Mouse (Mus musculus): ENCODE data around the gene Skap1. TPM values are rescaled to one million over a fixed set of nuclear protein-coding genes. Genes with fewer than 3 reads are reported as not detected.
A peak's percentile ranks its signal among the peaks of the same experiment; 100 is the strongest.
"Not testable (repeated sequence)": the region's sequence is repeated elsewhere in the genome, so short reads cannot be mapped to it uniquely, and the experiment has no call there.

Gene Skap1
- polyA plus RNA-seq, 1 experiment from 2014 or later = 2.5 TPM

DNA sequence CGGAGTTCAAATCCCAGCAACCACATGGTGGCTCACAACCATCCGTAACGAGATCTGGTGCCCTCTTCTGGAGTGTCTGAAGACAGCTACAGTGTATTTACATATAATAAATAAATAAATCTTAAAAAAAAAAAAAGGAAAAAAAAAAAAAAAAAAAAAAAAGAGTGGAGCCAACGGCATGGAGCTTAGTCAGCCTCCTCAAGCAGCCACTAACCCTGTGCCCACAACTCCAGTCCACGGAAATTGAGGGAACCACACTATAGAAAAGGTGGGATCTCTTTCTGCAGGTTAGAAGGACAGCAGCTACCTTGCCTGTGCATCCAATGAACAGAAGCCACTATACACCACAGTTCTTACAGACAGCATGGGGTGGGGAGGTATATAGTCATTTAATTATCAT is 250.8 kb downstream of the Skap1 start:
- WGBS = 86% methylated on average over 5 of the region's 5 CpGs
- not testable (repeated sequence) for H3K9ac ChIP-seq; H3K4me3 ChIP-seq; H3K9me3 ChIP-seq (replicated peaks); H3K36me3 ChIP-seq (ENCODE audit: poor library complexity, severe bottlenecking); H3K4me2 ChIP-seq; H3K27ac ChIP-seq; H3K27me3 ChIP-seq; ATAC-seq
- H3K4me1 ChIP-seq = peaks cover 18% of the 10 kb centered on the region

DNA sequence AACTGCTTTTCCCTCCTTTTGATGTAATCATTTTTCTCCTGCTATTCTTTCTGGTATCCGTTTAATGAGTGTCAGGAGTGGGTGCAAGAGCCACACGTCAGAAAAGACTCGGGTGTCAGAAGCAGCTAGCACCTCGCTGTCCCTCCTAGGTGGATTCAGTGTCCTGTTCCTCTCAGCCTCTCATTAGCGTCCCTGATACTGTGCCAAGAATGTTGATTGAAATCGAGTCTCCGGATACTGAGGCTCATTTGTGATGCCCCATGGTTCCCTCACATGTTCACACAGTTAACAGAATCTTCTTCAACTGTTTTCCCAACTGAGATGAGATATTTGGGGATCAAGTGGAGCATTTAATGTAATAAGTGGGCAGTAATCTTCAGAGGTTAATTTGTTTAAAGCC is 254.2 kb downstream of the Skap1 start:
- no peak overlapping the region for H3K4me2 ChIP-seq

DNA sequence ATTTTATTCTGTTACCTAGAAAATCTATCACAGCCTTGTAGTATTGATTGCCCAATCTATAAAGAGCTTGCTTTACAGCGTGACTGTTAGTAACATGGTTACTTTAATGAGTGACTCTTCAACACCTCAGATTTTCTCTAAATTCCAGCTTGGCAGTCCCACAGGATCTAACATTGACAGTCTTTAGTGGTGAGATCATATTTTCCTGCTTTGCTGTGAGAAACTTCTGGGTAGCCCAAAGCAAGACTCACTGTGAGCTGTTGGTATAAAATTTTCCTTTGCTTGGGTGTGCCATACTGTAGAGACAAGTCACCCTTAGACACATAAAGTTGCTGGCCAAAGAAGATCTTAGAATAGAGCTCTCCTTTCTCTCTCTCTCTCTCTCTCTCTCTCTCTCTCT is 261.4 kb downstream of the Skap1 start:
- Histone ChIP-seq H3K4me3 (no peak overlapping the region), H3K9me3 (replicated peaks) (no peaks in the 10 kb centered on the region), H3K27me3 (no peaks in the 10 kb centered on the region), H3K36me3 (ENCODE audit: poor library complexity, severe bottlenecking) (no peaks in the 10 kb centered on the region), H3K27ac (no peak overlapping the region), H3K4me1 (peaks cover 43% of the 10 kb centered on the region), H3K4me2 (no peak overlapping the region), H3K9ac (no peak overlapping the region)
- no peak for ATAC-seq
- WGBS = 83% methylated on average over 1 of the region's 1 CpGs

More for the DNA sequence above, 254.2 kb downstream of the Skap1 start:
- ATAC-seq = no peak
- Histone ChIP-seq H3K9me3 (replicated peaks) (no peaks in the 10 kb centered on the region), H3K27ac (no peak overlapping the region), H3K9ac (no peak overlapping the region), H3K36me3 (ENCODE audit: poor library complexity, severe bottlenecking) (no peaks in the 10 kb centered on the region), H3K4me1 (peaks cover 18% of the 10 kb centered on the region), H3K4me3 (no peak overlapping the region), H3K27me3 (no peaks in the 10 kb centered on the region)
- 36% methylated on average over 7 of the region's 7 CpGs for WGBS

DNA sequence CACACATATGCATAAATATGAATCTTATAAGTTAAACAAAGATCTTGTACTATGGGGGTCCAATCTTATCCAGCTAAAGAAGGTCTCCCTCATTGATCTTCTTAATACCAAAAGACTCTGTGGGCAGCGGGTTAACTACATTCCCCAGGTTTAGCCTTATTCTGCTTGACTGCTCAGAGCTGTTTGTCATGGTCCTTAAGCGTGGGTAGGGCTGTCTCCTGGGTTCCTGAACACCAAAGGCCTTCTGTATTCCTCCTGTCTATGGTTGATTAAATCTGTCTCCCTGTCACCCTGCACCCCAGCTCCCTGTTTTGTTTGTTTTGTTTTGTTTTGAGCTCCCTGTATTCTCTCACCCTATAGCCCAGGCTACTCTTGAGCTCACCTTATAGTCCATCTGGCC is 264.2 kb downstream of the Skap1 start:
- no peak overlapping the region for H3K4me3 ChIP-seq
- H3K9ac ChIP-seq = no peak overlapping the region
- H3K4me2 ChIP-seq = no peak overlapping the region
- no peaks in the 10 kb centered on the region for H3K36me3 ChIP-seq (ENCODE audit: poor library complexity, severe bottlenecking)
- H3K27ac ChIP-seq = no peak overlapping the region
- WGBS = 63% methylated on average over 2 of the region's 2 CpGs
- H3K9me3 ChIP-seq (replicated peaks) = no peaks in the 10 kb centered on the region
- peaks cover 51% of the 10 kb centered on the region for H3K4me1 ChIP-seq
- 0 out of 2 replicates have a peak, but pooled peaks cover 3% of the 10 kb centered on the region for H3K27me3 ChIP-seq
- ATAC-seq = no peak

DNA sequence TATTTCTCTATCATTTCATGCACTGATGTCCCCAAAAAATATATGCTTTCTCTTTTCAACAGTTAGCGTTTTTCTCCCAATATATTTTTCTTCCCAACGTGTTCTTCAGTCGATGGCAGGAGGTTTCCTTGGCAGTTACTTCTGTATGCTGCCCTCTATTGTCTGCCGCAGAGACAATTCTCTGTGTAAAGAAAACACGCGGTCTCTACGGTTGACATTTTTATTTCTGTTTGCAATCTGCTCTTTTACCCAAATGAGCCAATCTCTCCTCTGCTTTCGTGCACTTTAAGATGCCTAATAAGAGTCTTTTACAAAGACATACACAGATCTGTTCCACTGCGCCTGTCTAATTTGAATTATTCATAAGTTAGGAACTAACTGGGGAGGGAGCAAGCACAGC is 265.1 kb downstream of the Skap1 start:
- H3K36me3 ChIP-seq (ENCODE audit: poor library complexity, severe bottlenecking) = no peaks in the 10 kb centered on the region
- no peak overlapping the region for H3K9ac ChIP-seq
- H3K4me3 ChIP-seq = no peak overlapping the region
- no peak overlapping the region for H3K27ac ChIP-seq
- H3K4me1 ChIP-seq = peaks cover 49% of the 10 kb centered on the region
- no peaks in the 10 kb centered on the region for H3K9me3 ChIP-seq (replicated peaks)
- 0 out of 2 replicates have a peak, but pooled peaks have one; percentile 38 for ATAC-seq
- H3K4me2 ChIP-seq = 0 out of 2 replicates have a peak overlapping the region, but pooled peaks have one; percentile 17
- 29% methylated on average over 9 of the region's 9 CpGs for WGBS
- 0 out of 2 replicates have a peak, but pooled peaks cover 5% of the 10 kb centered on the region for H3K27me3 ChIP-seq

DNA sequence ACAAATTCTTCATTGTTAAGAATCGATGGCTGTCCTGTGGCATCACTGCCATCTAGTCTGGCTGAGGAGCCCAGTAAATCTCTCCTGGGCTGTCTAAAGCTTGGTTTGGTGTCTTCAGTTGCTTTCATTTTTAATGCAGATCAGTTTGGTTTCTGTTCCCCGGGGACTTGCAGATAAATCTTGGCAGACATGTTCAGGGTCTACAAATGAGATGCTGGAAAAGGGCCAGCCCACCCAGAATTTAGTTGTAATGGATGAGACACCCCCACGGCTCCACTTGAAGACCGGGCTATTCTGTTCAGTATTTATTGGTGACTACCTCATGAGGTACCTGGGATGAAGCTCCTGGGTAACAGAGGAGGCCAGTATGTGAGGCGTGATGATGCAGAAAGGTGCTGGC is 265.9 kb downstream of the Skap1 start:
- H3K4me1 ChIP-seq = peaks cover 49% of the 10 kb centered on the region
- no peak overlapping the region for H3K4me3 ChIP-seq
- no peak overlapping the region for H3K9ac ChIP-seq
- no peaks in the 10 kb centered on the region for H3K9me3 ChIP-seq (replicated peaks)
- WGBS = 53% methylated on average over 5 of the region's 5 CpGs
- no peak for ATAC-seq
- no peak overlapping the region for H3K27ac ChIP-seq
- no peak overlapping the region for H3K4me2 ChIP-seq
- no peaks in the 10 kb centered on the region for H3K36me3 ChIP-seq (ENCODE audit: poor library complexity, severe bottlenecking)
- H3K27me3 ChIP-seq = peaks cover 8% of the 10 kb centered on the region; the same call in 1 of the 2 replicates

DNA sequence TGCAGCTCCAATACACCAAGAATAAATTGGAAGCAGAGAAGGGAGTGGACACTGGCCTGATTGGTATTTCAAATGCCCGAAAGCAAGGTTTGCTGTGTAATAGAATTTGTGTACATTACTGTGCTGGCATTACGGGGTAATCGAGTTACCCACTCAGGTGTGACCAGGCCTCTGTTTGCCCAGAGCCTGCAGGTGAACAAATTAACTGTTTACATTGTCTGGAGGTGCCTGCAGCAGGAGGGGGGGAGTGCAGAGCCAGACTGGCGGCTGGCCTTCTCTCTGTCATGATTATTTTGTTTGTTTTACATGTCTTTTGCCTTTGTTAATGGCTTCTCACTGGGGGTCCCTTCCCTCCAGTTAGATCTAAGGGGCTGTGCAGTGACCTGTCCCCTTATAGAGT is 268.3 kb downstream of the Skap1 start:
- Histone ChIP-seq H3K9me3 (replicated peaks) (no peaks in the 10 kb centered on the region), H3K27ac (no peak overlapping the region), H3K4me2 (no peak overlapping the region), H3K4me3 (no peak overlapping the region), H3K27me3 (peaks cover 23% of the 10 kb centered on the region), H3K36me3 (ENCODE audit: poor library complexity, severe bottlenecking) (no peaks in the 10 kb centered on the region), H3K9ac (no peak overlapping the region), H3K4me1 (peaks cover 46% of the 10 kb centered on the region)
- WGBS = 30% methylated on average over 4 of the region's 4 CpGs
- no peak for ATAC-seq

DNA sequence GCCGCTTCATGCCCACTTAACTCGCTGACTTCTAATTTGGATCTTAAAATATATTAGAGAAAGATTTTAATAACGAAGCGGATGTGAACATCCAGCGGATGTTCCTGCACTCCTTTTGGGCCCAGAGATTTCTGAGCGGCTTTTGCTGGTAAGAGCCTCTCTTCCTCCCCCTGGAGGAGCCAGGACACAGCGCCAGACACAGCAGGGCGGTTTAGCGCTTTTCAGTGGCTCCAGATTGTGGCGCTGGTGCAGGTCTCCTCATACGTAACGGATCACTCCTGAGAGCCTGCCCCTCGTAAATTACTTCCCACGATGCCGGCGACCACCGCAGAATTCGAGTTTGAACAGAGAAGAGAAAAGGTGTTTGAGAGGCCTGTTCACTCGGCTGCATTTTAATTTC is 271.5 kb downstream of the Skap1 start:
- WGBS = under 1% methylated on average over 19 of the region's 19 CpGs
- H3K4me1 ChIP-seq = peaks cover 31% of the 10 kb centered on the region
- no peaks in the 10 kb centered on the region for H3K36me3 ChIP-seq (ENCODE audit: poor library complexity, severe bottlenecking)
- ATAC-seq = peak; percentile 65
- H3K4me2 ChIP-seq = peak overlapping the region; percentile 53
- peaks cover 46% of the 10 kb centered on the region for H3K27me3 ChIP-seq
- H3K9me3 ChIP-seq (replicated peaks) = no peaks in the 10 kb centered on the region
- peak overlapping the region; percentile 47; the same call in 1 of the 2 replicates for H3K9ac ChIP-seq
- peak overlapping the region; percentile 13 for H3K4me3 ChIP-seq
- H3K27ac ChIP-seq = no peak overlapping the region

DNA sequence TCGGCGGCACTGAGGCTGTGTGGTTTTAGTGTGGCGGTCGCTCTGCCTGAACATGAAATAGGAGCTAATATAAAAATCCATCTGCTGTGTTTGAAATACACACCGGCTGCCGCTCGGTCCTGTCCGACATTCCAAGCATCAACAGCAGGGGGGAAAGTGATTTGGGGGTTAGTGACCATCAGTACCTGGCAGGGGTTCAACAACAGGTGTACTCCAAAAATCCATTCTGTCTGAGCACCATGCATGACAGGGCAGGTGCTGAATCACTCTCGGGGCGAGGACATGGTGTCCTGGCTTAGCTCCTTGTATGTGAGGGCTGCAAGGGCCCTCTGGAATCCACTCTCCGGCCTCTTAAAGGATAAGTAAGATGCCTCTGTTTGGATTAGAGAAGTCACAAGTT is 272.0 kb downstream of the Skap1 start:
- H3K4me2 ChIP-seq = peak overlapping the region; percentile 53
- H3K4me3 ChIP-seq = peak overlapping the region; percentile 13
- 10% methylated on average over 11 of the region's 11 CpGs for WGBS
- H3K36me3 ChIP-seq (ENCODE audit: poor library complexity, severe bottlenecking) = no peaks in the 10 kb centered on the region
- H3K27me3 ChIP-seq = peaks cover 51% of the 10 kb centered on the region
- peaks cover 33% of the 10 kb centered on the region for H3K4me1 ChIP-seq
- peak overlapping the region; percentile 12; the same call in 1 of the 2 replicates for H3K9ac ChIP-seq
- no peak overlapping the region for H3K27ac ChIP-seq
- no peak for ATAC-seq
- H3K9me3 ChIP-seq (replicated peaks) = no peaks in the 10 kb centered on the region

DNA sequence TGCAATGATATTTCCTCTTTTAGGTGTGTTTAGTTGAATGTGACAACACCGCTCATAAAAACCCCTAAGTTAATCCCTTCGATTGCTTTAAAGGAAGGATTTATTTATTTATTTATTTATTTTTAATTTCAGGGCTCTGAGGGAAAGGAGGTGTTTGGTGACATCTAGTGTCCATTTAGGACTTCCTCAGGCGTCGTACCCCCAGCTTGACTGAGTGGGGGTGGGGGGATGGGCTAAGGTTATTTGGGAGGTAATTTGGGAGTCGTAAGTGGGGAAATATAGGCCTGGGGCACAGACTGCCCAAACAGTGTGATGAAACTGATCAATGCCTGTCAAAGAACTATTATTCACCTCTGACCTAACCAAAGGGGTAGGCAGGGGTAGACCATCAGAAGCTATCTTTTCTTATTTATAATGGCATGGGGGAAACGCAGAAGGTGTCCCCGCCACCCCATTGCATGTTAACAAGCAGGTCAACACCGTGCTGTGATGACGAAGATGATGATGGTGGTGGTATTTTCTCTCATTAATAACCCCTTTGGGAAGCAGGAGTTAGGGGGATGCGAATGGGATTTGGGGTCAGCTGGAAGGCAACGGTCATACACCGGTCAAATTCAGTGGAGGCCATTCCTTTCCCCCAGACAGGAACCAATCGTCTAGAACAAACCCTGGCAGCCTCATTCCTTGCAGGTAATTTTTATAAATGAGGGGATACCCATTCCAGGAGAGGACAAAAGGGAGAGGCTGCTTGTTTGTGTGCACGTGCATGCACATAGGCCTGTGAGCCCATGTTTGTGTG is 273.5 kb downstream of the Skap1 start:
- Histone ChIP-seq H3K9me3 (replicated peaks) (no peaks in the 10 kb centered on the region), H3K27me3 (peaks cover 60% of the 10 kb centered on the region), H3K36me3 (ENCODE audit: poor library complexity, severe bottlenecking) (no peaks in the 10 kb centered on the region), H3K27ac (no peak overlapping the region), H3K9ac (no peak overlapping the region), H3K4me3 (no peak overlapping the region), H3K4me2 (no peak overlapping the region), H3K4me1 (peaks cover 45% of the 10 kb centered on the region)
- WGBS = 67% methylated on average over 14 of the region's 14 CpGs
- no peak for ATAC-seq

DNA sequence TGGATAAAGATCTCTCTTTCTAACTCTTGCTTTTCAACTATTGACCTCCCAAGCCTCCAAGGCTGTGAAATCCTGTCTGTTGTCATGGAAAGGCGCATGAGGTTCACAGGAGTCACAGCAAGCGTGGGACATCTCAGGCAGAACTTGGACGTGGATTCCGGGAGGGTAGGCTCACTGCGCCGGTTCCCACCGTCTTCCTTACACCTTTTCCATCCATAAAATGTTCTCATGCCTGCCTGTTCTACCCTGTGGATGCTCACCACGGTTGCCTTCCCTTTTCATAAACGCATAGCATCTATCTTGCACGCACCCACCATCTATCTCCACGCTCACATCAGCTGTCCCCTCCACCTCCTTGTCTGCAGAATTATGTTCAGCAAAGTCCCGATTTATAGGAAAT is 276.4 kb downstream of the Skap1 start:
- 64% methylated on average over 12 of the region's 12 CpGs for WGBS
- H3K27ac ChIP-seq = no peak overlapping the region
- H3K36me3 ChIP-seq (ENCODE audit: poor library complexity, severe bottlenecking) = no peaks in the 10 kb centered on the region
- no peak for ATAC-seq
- H3K4me1 ChIP-seq = peaks cover 47% of the 10 kb centered on the region
- H3K9me3 ChIP-seq (replicated peaks) = no peaks in the 10 kb centered on the region
- peaks cover 71% of the 10 kb centered on the region for H3K27me3 ChIP-seq
- no peak overlapping the region for H3K4me3 ChIP-seq
- H3K9ac ChIP-seq = no peak overlapping the region
- H3K4me2 ChIP-seq = no peak overlapping the region

DNA sequence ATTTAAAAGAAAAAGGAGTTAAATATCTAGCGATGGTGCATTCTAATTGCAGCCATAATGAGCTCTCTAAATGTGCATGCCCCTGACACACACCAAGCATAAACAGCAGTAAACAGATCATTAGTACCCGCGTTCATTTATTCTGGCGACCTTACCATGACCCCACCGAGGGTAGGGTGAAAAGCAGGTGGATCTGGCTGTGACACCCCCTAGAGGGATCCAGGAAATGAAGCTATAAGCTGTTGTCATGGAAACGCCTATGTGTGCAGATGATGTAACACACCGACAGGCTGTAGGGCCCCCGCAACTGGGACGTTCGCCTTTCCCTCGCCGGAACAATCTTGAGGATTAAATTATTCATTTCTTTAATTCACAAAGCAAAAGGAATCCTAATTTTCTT is 277.6 kb downstream of the Skap1 start:
- H3K9me3 ChIP-seq (replicated peaks) = no peaks in the 10 kb centered on the region
- peak overlapping the region; percentile 25; the same call in 1 of the 2 replicates for H3K27ac ChIP-seq

More for the DNA sequence above, 277.6 kb downstream of the Skap1 start:
- Histone ChIP-seq H3K4me3 (peak overlapping the region; percentile 21), H3K4me1 (peaks cover 41% of the 10 kb centered on the region), H3K27me3 (peaks cover 67% of the 10 kb centered on the region), H3K9ac (no peak overlapping the region), H3K4me2 (peak overlapping the region; percentile 54), H3K36me3 (ENCODE audit: poor library complexity, severe bottlenecking) (no peaks in the 10 kb centered on the region)
- ATAC-seq = peak; percentile 69; the same call in 1 of the 2 replicates
- 4% methylated on average over 12 of the region's 12 CpGs for WGBS

Data from forebrain, embryonic 13.5 days (tissue).